Mouse (Mus musculus) liver, embryonic 12.5 days (tissue): ENCODE measurements around the gene Notch1. TPM values are rescaled to one million over a fixed set of nuclear protein-coding genes. Genes with fewer than 3 reads are reported as not detected.

ENCODE experiments used
- ATAC-seq: fragments of 200-750 bp; cut with Nextera tagmentation; 2 replicates; pipeline ENCODE4 v1.8.0; 2017; ENCODE audit warnings: moderate number of reproducible peaks, mild to moderate bottlenecking, moderate library complexity
- H3K27ac ChIP-seq: fragments of 300-500 bp; sonication (generic); 2 replicates; pipeline ENCODE4 v1.5.1; 2016; ENCODE audit warnings: mild to moderate bottlenecking
- H3K27me3 ChIP-seq: fragments of 300-500 bp; sonication (generic); replicated peaks from 2 replicates; pipeline ENCODE4 v1.6.1; 2016; ENCODE audit warnings: mild to moderate bottlenecking, moderate library complexity
- H3K36me3 ChIP-seq: fragments of 300-500 bp; sonication (generic); 2 replicates; pipeline ENCODE4 v1.6.1; 2016; ENCODE audit warnings: mild to moderate bottlenecking, moderate library complexity
- H3K4me1 ChIP-seq: fragments of 300-500 bp; sonication (generic); 2 replicates; pipeline ENCODE4 v1.6.1; 2016
- H3K4me2 ChIP-seq: fragments of 300-500 bp; sonication (generic); 2 replicates; pipeline ENCODE4 v1.6.1; 2016; ENCODE audit warnings: mild to moderate bottlenecking, moderate library complexity
- H3K4me3 ChIP-seq: fragments of 300-500 bp; sonication (generic); 2 replicates; pipeline ENCODE4 v1.5.1; 2016; ENCODE audit warnings: mild to moderate bottlenecking, moderate library complexity
- H3K9ac ChIP-seq: fragments of 300-500 bp; sonication (generic); 2 replicates; pipeline ENCODE4 v1.6.1; 2016; ENCODE audit warnings: mild to moderate bottlenecking, moderate library complexity
- H3K9me3 ChIP-seq: fragments of 300-500 bp; sonication (generic); replicated peaks from 2 replicates; pipeline ENCODE4 v1.6.1; 2016; ENCODE audit warnings: mild to moderate bottlenecking, moderate library complexity
- WGBS: fragments of 180-500 bp; shearing (Covaris S2); methylation state at CpG from one replicate; pipeline ENCODE4 v1.1.7; 2016; ENCODE audit not compliant: insufficient replicate concordance; 5-methylcytosine and 5-hydroxymethylcytosine counted together
- polyA plus RNA-seq: library from polyadenylated mRNA; unstranded; fragments of >200 nt; fragmentation: Nextera tagmentation; extraction: Ambion mirVana; gene quantifications from 2 replicates; pipeline ENCODE4 v1.2.1, GENCODE M21; 2016

Gene Notch1
- polyA plus RNA-seq, 1 experiment from 2014 or later: 4.4 TPM

DNA sequence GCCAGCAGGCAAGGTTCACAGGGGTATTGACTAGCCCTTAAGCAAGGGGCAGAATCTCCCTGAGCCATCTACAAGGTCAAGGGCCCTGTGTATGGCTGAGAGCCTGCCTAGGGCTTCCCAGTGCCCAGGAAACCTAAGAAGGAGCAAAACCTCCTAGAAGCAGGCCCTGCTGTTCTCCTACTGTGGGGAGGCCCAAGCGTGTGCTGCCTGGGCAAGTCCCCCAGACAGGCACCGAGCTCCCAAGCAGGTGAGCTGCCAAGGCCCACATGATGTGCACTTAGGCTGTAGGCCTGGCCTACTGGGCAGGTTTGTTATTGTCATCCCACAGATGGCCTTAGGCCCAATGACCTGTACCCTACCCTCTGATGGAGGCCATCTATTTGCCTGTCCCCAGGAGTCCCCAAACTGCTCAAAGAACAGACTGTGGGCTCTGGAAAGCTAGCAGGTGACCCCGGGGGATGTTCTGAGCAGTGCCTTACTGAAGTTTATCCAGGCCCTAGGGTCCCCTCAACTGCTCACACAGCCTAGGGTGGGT, 9.7 kb downstream of the Notch1 start:
- no peak for ATAC-seq
- Histone ChIP-seq H3K9ac (no peak overlapping the region), H3K4me3 (no peak overlapping the region), H3K4me1 (peaks cover 37% of the 10 kb centered on the region), H3K4me2 (no peak overlapping the region), H3K9me3 (no peaks in the 10 kb centered on the region), H3K27me3 (peaks cover 56% of the 10 kb centered on the region), H3K36me3 (no peaks in the 10 kb centered on the region), H3K27ac (peak overlapping the region; percentile 27)
- WGBS: 72% methylated on average over 3 of the region's 3 CpGs

DNA sequence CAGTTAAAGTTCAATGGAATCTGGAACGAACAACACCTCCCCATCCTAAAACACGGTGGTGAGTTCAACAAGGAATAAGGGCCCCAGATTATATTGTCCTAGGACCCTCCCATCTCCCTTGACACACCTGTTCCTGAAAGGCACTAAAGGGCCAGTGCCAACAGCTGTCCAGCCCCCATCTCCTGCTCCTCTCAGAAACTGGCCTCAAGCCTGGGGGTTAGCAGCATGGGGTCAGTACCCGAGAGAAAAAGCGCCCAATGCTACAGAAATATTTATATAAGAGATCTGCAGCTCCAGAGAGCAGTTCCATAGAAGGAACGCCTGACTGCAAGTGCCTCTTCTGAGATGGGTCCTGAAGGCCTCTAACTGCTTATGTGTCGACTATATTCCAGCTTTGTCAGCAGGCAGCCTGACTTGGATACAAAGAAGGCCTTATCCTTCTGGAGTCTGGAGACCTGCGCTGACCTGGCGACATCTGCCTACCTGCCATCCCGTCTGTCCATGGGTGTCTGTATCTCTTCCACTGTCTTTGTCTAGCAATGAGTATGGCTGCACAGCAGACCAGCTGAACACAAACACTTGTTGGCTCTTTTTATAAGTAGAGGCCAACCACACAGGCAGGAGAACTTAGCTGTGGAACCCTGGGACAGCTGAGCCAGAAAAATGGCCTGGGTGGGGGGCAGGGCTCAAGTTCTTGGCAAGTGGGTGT, 11.5 kb downstream of the Notch1 start:
- Histone ChIP-seq H3K4me1 (peaks cover 47% of the 10 kb centered on the region), H3K4me3 (no peak overlapping the region), H3K4me2 (no peak overlapping the region), H3K9me3 (no peaks in the 10 kb centered on the region), H3K36me3 (0 out of 2 replicates have a peak, but pooled peaks cover under 1% of the 10 kb centered on the region), H3K27ac (no peak overlapping the region), H3K27me3 (peaks cover 75% of the 10 kb centered on the region), H3K9ac (no peak overlapping the region)
- ATAC-seq: no peak
- 64% methylated on average over 9 of the region's 9 CpGs for WGBS

DNA sequence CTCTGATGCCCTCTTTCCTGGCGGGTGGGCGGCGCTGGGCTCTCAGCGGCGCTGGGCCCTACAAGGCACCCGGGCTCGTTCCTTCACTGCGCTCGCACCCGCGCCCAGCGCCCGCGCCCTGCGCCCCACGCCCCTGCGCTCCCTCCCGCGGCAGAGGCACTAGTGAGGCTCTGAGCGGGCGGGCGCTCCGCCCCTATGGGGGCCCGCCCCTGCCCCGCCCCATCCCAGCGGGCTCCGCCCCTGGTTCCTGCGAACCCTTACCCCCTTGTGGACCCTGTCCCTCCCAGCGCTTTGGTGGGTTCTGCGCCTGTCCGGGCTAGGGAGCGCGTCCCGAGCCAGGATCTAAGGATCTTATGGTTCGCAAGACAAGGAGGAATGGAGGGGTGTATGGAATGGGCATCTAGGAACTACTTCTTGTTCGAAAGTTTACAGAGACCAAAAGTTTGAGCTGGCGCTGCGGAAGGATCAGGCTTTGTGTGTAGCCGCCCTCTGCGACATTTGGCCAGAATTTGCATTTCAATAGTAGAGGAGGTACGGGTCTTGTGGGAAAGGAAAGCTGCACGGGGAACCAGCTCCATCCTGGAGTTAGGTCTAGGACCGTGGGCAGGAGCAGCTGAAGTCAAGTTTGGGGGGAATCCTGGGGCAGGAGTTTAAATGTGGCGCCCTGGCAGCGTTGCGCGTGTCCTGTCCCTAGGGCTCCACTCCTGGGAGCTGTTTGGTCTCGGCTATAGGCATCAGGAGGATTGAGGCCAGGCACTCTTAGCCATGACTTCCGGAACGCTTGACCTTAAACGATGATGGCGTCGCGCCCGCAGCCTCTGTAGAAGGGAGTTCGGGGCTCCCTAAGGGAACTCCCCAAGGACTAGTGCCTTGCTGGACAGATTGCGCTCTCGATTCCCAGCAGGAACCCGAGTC, 12.5 kb downstream of the Notch1 start:
- H3K4me1 ChIP-seq: peaks cover 47% of the 10 kb centered on the region
- H3K27me3 ChIP-seq: peaks cover 85% of the 10 kb centered on the region
- H3K36me3 ChIP-seq: 0 out of 2 replicates have a peak, but pooled peaks cover 3% of the 10 kb centered on the region
- H3K4me3 ChIP-seq: peak overlapping the region; percentile 62
- ATAC-seq: peak; percentile 71
- no peaks in the 10 kb centered on the region for H3K9me3 ChIP-seq
- peak overlapping the region; percentile 64 for H3K9ac ChIP-seq
- 0 out of 2 replicates have a peak overlapping the region, but pooled peaks have one; percentile 28 for H3K27ac ChIP-seq
- H3K4me2 ChIP-seq: peak overlapping the region; percentile 74
- WGBS: 4% methylated on average over 59 of the region's 59 CpGs

DNA sequence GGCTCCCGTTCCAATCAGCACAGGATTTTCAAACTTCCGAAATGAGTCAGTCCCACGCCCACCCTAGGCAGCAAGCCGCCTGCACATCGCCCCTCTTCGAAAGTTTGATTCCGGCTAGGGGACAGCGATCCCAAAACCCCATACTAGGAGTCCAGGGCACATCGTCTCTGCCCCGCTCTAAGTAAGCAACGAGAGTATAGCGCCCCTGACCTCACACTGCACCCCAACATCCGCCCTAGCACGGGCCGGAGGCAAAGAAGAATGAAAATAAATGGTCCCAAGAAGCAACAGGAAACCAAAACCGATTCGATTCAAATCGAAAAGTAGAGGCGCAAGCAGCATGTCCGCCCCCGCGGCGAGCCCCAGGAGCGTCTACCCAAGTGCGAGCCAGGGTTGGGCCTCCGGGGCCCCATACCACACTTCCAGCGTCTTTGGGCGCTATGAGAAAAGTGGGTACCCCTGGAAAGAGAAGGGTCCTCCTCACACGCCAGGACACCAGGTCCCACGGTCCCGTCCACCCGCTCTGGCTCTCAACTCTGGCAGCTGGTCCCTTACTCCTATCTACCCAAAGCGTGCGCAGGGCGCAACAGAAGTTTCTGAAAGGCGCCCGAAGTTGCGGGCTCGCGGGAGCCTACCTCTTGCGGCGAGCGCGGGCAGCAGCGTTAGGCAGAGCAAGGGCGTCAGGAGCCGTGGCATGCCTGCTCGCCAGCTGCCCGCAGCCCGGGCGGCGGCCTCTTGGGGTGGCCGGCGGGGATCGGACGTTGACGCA, 13.4 kb downstream of the Notch1 start:
- ATAC-seq: no peak; the same call in 1 of the 2 replicates
- peak overlapping the region; percentile 62 for H3K4me3 ChIP-seq
- 0 out of 2 replicates have a peak, but pooled peaks cover 3% of the 10 kb centered on the region for H3K36me3 ChIP-seq
- H3K4me2 ChIP-seq: peak overlapping the region; percentile 74
- H3K27ac ChIP-seq: 0 out of 2 replicates have a peak overlapping the region, but pooled peaks have one; percentile 28
- H3K27me3 ChIP-seq: peaks cover 88% of the 10 kb centered on the region
- H3K9me3 ChIP-seq: no peaks in the 10 kb centered on the region
- H3K9ac ChIP-seq: peak overlapping the region; percentile 64
- WGBS: under 1% methylated on average over 57 of the region's 57 CpGs
- H3K4me1 ChIP-seq: peaks cover 48% of the 10 kb centered on the region

DNA sequence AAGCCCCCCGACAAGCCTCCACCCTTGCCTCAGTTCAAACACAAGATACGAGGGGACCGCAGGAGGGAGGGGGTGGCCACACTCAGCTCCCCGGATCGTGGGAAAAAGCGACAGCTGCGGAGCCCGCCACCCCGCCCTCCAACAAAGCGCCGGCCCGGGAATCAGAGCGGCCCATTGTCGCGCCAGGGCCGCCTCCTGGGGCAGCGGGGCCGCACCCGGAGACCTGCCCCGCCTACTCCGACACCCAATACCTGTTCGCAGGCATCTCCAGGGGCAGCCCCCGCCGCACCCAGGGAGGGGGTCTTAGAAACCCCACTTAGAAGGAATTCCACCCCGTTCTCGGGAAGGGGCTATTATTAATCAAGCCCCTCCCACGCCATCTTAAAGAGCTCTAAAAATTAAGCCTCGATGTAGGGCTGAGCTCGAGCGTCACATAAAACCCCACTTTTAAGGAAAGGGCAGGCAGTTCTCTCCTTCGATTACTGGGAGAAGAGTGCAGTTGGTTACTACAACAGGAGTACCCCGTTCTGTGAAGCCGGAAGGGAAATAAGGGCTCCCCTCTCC, 14.1 kb downstream of the Notch1 start:
- Histone ChIP-seq H3K36me3 (0 out of 2 replicates have a peak, but pooled peaks cover 3% of the 10 kb centered on the region), H3K4me2 (peak overlapping the region; percentile 74), H3K9ac (peak overlapping the region; percentile 40), H3K4me1 (peaks cover 48% of the 10 kb centered on the region), H3K4me3 (peak overlapping the region; percentile 62), H3K27ac (no peak overlapping the region), H3K27me3 (peaks cover 88% of the 10 kb centered on the region), H3K9me3 (no peaks in the 10 kb centered on the region)
- ATAC-seq: no peak
- WGBS: under 1% methylated on average over 33 of the region's 33 CpGs

DNA sequence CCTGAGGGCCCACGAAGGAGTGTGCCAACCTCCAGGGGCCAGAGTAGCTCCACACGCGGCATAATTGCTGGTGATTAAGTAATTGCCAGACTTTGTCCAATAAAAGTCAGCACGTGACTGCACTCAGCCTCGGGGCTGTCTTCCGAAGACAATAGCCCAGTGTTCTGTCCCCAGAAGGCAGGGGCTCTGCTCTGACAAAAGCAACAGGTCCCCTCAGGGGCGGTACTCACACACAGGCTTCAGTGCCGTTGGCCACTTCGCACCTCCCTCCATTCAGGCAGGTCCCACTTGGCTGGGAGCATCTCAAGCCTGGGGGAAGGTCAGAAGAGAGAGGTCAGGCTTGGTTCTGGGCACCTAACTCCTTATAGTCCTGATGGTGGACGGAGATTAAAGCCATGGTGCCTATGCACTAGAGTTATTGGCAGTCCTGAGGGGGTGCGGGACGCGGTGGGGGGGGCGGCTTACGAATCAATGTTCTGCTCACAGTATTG, 14.8 kb downstream of the Notch1 start:
- Histone ChIP-seq H3K36me3 (0 out of 2 replicates have a peak, but pooled peaks cover 3% of the 10 kb centered on the region), H3K27ac (no peak overlapping the region), H3K9me3 (no peaks in the 10 kb centered on the region), H3K9ac (peak overlapping the region; percentile 40), H3K4me1 (peaks cover 48% of the 10 kb centered on the region), H3K4me3 (peak overlapping the region; percentile 62), H3K4me2 (peak overlapping the region; percentile 74), H3K27me3 (peaks cover 83% of the 10 kb centered on the region)
- no peak for ATAC-seq
- 14% methylated on average over 15 of the region's 15 CpGs for WGBS

DNA sequence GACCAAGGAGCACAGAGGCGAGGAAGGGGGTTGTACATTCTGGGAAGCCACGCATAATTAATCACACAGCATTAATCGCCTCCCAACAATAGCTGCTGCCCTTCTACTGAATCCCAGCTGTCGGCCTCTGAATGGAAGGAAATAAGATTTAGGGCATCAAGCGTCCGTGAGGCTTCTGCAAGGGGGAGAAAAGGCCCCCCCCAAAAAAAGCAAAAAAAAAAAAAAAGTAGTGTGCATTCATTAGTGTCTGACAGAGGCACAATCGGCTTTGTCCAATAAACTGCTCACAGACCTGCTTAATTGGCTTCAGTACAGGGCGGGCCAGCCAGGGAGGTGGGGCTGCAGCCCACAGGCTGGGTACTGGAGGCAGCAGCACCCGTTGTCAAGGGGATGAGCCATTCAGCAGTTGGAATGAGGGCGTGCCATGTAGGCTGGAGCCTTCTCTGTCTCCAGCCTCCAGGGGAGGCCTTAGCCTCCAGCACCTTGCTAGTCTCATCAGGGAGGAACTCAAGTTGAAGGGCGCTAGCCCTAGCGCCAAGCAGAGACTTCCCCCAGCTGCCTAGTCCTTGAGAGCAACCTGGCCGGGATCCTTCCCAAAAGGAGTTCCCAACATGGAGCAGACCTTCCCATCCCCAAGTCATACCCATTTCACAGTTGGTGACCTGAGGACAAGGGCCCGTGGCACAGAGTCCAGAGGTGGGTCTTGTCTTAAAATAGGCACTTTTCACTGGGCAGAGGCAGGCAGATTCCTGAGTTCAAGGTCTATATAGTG, 15.7 kb downstream of the Notch1 start:
- 50% methylated on average over 14 of the region's 14 CpGs for WGBS
- no peak for ATAC-seq
- no peak overlapping the region for H3K27ac ChIP-seq

DNA sequence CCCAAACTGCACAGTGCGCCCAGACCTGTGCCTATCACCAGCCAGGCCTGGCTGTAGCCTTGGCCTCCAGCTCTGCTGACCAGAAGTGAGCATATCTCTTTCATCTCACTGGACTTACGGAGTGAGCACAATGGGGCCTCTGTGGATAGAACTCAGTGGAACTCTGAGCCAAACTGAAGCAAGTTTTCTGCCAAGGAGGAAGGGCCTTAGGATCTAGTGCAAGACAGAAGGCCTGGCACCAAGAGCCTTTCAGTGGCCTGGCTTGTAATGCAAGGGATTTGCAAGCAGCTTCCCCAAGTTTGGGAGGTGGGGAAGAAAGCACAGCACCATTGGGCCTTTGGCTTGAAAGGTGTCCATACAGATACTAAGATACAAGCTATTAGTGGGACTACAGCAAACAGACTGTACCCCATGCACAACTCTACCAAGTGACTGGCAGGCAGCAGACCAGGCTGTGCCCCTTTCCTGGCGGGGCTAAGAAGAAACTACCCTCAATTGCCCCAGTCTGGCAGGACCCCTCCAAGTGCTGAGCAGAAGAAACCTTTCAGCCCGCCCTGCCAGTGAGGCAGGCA, 16.4 kb downstream of the Notch1 start:
- Histone ChIP-seq H3K4me1 (peaks cover 61% of the 10 kb centered on the region), H3K4me3 (no peak overlapping the region)
- no peak for ATAC-seq

More for the DNA sequence above, 15.7 kb downstream of the Notch1 start:
- Histone ChIP-seq H3K4me1 (peaks cover 56% of the 10 kb centered on the region), H3K9me3 (no peaks in the 10 kb centered on the region), H3K4me2 (peak overlapping the region; percentile 74), H3K4me3 (no peak overlapping the region), H3K9ac (no peak overlapping the region), H3K36me3 (0 out of 2 replicates have a peak, but pooled peaks cover 3% of the 10 kb centered on the region), H3K27me3 (peaks cover 74% of the 10 kb centered on the region)

DNA sequence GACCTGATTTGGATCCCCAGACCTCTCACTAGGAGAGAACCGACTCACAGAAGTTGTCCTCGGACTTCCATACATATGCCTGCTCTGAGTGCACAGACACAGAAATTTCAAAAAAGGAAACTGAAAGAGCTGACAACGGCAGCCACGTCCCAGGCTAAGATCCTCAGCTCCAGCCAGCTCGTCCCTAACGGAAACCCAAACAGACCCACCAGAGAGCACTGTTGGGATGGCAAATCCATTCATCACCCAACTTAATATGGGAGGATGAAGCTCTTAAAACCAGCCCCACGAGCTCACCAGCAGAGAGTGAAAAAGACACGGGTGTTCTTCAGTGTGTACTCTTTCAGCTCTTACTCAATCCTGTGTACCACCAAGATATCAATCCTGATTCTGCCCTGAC, 17.8 kb downstream of the Notch1 start:
- 55% methylated on average over 8 of the region's 8 CpGs for WGBS
- Histone ChIP-seq H3K9ac (no peak overlapping the region), H3K36me3 (0 out of 2 replicates have a peak, but pooled peaks cover 3% of the 10 kb centered on the region), H3K4me3 (no peak overlapping the region), H3K27me3 (peaks cover 53% of the 10 kb centered on the region), H3K27ac (no peak overlapping the region), H3K4me2 (no peak overlapping the region), H3K4me1 (peaks cover 69% of the 10 kb centered on the region), H3K9me3 (no peaks in the 10 kb centered on the region)
- ATAC-seq: no peak

More for the DNA sequence above, 16.4 kb downstream of the Notch1 start:
- peaks cover 68% of the 10 kb centered on the region for H3K27me3 ChIP-seq
- WGBS: 58% methylated on average over 4 of the region's 4 CpGs
- H3K9me3 ChIP-seq: no peaks in the 10 kb centered on the region
- H3K4me2 ChIP-seq: no peak overlapping the region
- H3K36me3 ChIP-seq: 0 out of 2 replicates have a peak, but pooled peaks cover 3% of the 10 kb centered on the region
- H3K9ac ChIP-seq: no peak overlapping the region
- no peak overlapping the region for H3K27ac ChIP-seq
